Mouse (Mus musculus) forebrain, embryonic 14.5 days (tissue): ENCODE data around the gene Epha5. TPM values are rescaled to one million over a fixed set of nuclear protein-coding genes. Genes with fewer than 3 reads are reported as not detected.
A peak's percentile ranks its signal among the peaks of the same experiment; 100 is the strongest.

ENCODE experiments used
- ATAC-seq: fragments of 200-750 bp; cut with Nextera tagmentation; 2 replicates; pipeline ENCODE4 v1.8.0; 2017; ENCODE audit warnings: mild to moderate bottlenecking, moderate library complexity
- DNase-seq: peaks from one replicate; pipeline ENCODE4 v3.0.0-alpha.2; 2015; ENCODE audit warnings: low spot score
- H3K27ac ChIP-seq: fragments of 300-500 bp; sonication (generic); 2 replicates; pipeline ENCODE4 v1.5.1; 2014; ENCODE audit warnings: low read depth, mild to moderate bottlenecking, control low read depth, low read length, moderate library complexity
- H3K27me3 ChIP-seq: fragments of 300-500 bp; sonication (generic); replicated peaks from 2 replicates; pipeline ENCODE4 v1.6.1; 2014; ENCODE audit warnings: low read length, control low read depth, mixed read lengths; ENCODE audit not compliant: control insufficient read depth, insufficient read depth
- H3K36me3 ChIP-seq: fragments of 300-500 bp; sonication (generic); 2 replicates; pipeline ENCODE4 v1.6.1; 2014; ENCODE audit warnings: low read length, control low read depth; ENCODE audit not compliant: control insufficient read depth, insufficient read depth
- H3K4me1 ChIP-seq: fragments of 300-500 bp; sonication (generic); 2 replicates; pipeline ENCODE4 v1.6.1; 2014; ENCODE audit warnings: antibody characterized with exemption, low read length, control low read depth; ENCODE audit not compliant: control insufficient read depth, insufficient read depth
- H3K4me2 ChIP-seq: fragments of 300-500 bp; sonication (generic); 2 replicates; pipeline ENCODE4 v1.6.1; 2014; ENCODE audit warnings: mild to moderate bottlenecking, control low read depth, low read length
- H3K4me3 ChIP-seq: fragments of 300-500 bp; sonication (generic); 2 replicates; pipeline ENCODE4 v1.5.1; 2014; ENCODE audit warnings: low read depth, low read length, control low read depth
- H3K9ac ChIP-seq: fragments of 300-500 bp; sonication (generic); 2 replicates; pipeline ENCODE4 v1.6.1; 2014; ENCODE audit warnings: mild to moderate bottlenecking, low read length, control low read depth, moderate library complexity
- H3K9me3 ChIP-seq: fragments of 300-500 bp; sonication (generic); replicated peaks from 2 replicates; pipeline ENCODE4 v1.6.1; 2016; ENCODE audit warnings: low read length, control low read depth, mixed read lengths; ENCODE audit not compliant: control insufficient read depth
- WGBS: fragments of 180-500 bp; shearing (Covaris S2); extraction: QIAGEN DNeasy Blood & Tissue Kit; methylation state at CpG from one replicate; pipeline ENCODE4 v1.1.7; 2014; 5-methylcytosine and 5-hydroxymethylcytosine counted together
- polyA plus RNA-seq: library from polyadenylated mRNA; unstranded; fragments of >200 nt; fragmentation: Nextera tagmentation; extraction: Ambion mirVana; gene quantifications from 2 replicates; pipeline ENCODE4 v1.2.1, GENCODE M21; 2014

Epha5 gene
- polyA plus RNA-seq, result 68.7 and 93.0 TPM in 2 replicates

DNA sequence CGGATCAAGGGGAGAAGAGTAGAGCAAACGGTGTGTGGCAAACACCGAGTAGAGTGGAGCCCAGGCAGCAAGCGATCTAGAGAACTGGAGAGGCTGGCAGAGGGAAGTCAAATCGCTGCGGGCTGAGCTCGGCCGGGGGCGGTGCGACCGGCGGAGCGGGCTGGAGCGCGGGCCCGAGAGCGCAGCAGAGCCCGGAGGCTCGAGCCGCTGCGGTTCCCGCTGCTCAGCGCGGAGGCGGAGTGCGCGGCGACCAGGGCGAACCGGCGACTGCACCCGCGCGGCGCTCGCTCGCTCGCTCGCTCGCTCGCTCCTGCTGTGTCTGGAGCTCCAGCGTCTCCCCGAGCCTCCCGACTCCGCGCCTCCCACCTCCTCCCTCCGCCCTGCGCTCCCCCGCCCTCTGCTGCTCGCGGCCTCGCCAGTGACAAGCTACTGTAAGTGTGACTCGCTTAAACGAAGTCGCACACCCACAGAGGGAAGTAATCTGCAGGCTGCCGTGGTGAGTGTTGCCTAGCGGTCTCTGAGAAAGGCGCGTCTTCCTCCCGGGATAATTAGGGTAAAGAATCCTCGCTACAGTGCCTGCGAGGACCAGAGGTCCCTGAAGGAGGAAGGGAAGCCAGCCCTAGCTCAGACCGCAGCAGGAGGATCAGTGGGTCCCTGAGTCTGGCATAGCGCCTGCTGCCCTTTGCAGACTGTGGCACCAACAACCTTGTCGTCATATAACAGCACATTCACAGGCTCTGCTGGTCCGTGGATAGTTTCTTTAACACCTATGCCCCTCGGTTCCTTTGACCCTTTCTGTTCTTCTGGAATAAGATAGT lies at the start of gene Epha5:
TSS of gene Epha5 (minus strand) at position 321 of the 818 bp plus-strand sequence.
- ATAC-seq, result peak; percentile 95
- no peaks in the 10 kb centered on the region for H3K9me3 ChIP-seq
- WGBS, result 2% methylated on average over 41 of the region's 67 CpGs
- peak within 1 kb of the TSS; percentile 71 for H3K4me3 ChIP-seq
- H3K9ac ChIP-seq, result peak within 1 kb of the TSS; percentile 95
- H3K27ac ChIP-seq, result peak within 1 kb of the TSS; percentile 99
- no peaks in the 10 kb centered on the region for H3K27me3 ChIP-seq
- H3K4me1 ChIP-seq, result peaks cover 13% of the 10 kb centered on the region; the same call in 1 of the 2 replicates
- peak within 1 kb of the TSS; percentile 66 for H3K4me2 ChIP-seq
- no peaks in the 10 kb centered on the region for H3K36me3 ChIP-seq
- DNase-seq, result peak; percentile 95

DNA sequence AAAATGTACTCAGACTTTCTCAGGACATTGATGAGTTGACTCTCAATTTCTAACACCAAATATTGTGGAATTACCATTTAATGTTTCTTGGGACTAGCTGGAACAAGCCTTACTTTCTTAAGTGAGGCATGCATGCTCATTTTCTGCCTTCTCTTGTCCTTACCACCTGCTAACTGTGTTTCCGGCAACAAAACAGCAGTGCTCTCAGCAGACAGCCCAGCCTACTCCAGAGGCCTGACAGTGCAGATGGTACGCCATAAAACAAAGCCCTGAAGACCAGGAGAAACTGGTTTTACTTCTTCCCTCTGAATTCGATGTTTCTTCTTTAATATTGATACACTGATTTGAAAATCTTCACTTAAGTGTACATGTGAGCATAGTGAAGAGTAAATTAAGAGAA lies 39.0 kb upstream of the Epha5 start:
- Histone ChIP-seq H3K9me3 (no peaks in the 10 kb centered on the region), H3K4me3 (no peak overlapping the region), H3K9ac (no peak overlapping the region), H3K4me1 (no peaks in the 10 kb centered on the region), H3K27ac (no peak overlapping the region), H3K4me2 (no peak overlapping the region), H3K36me3 (no peaks in the 10 kb centered on the region), H3K27me3 (no peaks in the 10 kb centered on the region)
- 50% methylated on average over 3 of the region's 3 CpGs for WGBS
- ATAC-seq, result peak; percentile 55; the same call in 1 of the 2 replicates
- peak; percentile 29 for DNase-seq

DNA sequence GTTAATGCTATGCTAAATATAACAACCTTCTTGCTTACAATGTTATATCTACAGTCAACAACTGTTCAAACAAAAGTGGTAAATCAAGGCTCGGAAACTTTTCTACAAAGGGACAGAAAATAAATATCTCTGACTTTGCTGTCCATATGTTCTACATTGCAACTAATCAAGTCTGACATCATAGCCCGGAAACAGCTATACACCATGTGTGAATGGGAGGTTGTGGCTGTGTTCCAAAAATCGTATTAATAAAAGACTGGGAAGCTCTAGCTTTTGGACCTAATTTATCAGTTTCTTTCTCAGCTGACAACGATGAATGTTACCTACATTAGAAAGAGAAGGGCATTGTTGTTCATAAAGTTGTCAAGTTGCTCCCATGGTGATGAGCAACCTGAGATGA lies 37.5 kb upstream of the Epha5 start:
- Histone ChIP-seq H3K9ac (no peak overlapping the region), H3K4me1 (no peaks in the 10 kb centered on the region), H3K36me3 (no peaks in the 10 kb centered on the region), H3K27ac (no peak overlapping the region), H3K9me3 (no peaks in the 10 kb centered on the region), H3K4me3 (no peak overlapping the region), H3K27me3 (no peaks in the 10 kb centered on the region), H3K4me2 (no peak overlapping the region)
- DNase-seq, result peak; percentile 64
- ATAC-seq, result peak; percentile 77
- 45% methylated on average over 4 of the region's 4 CpGs for WGBS

DNA sequence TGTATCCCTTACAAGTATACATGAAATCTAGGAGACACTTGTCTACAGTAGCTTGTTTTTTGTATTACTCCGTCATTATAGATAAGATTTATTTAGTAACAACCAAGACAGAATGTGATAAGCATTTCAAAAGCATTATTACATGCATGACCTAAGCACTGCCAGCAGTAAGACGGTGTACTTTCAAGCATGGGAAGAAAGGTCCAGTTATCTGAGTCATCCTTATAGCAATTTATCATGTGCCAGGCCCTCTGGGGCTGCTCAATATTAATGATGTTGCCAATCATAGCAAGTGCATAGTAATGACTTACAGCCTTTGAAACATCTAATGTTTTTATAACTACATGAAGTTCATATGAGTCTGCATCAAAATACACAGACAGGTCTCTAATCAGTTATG lies 36.7 kb upstream of the Epha5 start:
- H3K27ac ChIP-seq, result no peak overlapping the region
- no peak overlapping the region for H3K4me2 ChIP-seq
- H3K4me1 ChIP-seq, result no peaks in the 10 kb centered on the region
- ATAC-seq (peak; percentile 48; the same call in 1 of the 2 replicates), DNase-seq (no peak)
- no peak overlapping the region for H3K4me3 ChIP-seq
- no peak overlapping the region for H3K9ac ChIP-seq
- H3K27me3 ChIP-seq, result no peaks in the 10 kb centered on the region
- 60% methylated on average over 2 of the region's 2 CpGs for WGBS
- no peaks in the 10 kb centered on the region for H3K36me3 ChIP-seq
- no peaks in the 10 kb centered on the region for H3K9me3 ChIP-seq

DNA sequence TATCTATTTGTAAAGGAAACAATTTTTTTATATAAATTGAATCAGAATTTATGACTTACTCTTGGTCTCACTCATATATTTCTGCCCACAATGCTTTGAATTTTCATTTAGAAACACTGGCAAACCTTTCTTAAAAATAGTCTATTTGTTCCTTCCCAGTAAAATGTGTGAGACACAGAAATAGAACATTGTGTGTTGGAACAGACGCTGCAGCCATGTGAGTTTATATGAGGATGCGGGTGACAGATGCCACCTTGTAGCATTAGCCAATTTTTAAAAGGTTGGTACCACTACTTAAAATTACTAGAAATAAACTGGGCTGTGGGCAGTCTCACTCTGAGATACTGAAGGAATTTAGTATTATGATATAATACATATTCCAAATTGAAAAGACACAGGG lies 23.1 kb upstream of the Epha5 start:
- Histone ChIP-seq H3K27ac (no peak overlapping the region), H3K9ac (no peak overlapping the region), H3K4me2 (no peak overlapping the region), H3K9me3 (no peaks in the 10 kb centered on the region), H3K27me3 (no peaks in the 10 kb centered on the region), H3K4me3 (no peak overlapping the region), H3K4me1 (no peaks in the 10 kb centered on the region), H3K36me3 (no peaks in the 10 kb centered on the region)
- 75% methylated on average over 2 of the region's 2 CpGs for WGBS
- ATAC-seq (no peak), DNase-seq (peak; percentile 54)

DNA sequence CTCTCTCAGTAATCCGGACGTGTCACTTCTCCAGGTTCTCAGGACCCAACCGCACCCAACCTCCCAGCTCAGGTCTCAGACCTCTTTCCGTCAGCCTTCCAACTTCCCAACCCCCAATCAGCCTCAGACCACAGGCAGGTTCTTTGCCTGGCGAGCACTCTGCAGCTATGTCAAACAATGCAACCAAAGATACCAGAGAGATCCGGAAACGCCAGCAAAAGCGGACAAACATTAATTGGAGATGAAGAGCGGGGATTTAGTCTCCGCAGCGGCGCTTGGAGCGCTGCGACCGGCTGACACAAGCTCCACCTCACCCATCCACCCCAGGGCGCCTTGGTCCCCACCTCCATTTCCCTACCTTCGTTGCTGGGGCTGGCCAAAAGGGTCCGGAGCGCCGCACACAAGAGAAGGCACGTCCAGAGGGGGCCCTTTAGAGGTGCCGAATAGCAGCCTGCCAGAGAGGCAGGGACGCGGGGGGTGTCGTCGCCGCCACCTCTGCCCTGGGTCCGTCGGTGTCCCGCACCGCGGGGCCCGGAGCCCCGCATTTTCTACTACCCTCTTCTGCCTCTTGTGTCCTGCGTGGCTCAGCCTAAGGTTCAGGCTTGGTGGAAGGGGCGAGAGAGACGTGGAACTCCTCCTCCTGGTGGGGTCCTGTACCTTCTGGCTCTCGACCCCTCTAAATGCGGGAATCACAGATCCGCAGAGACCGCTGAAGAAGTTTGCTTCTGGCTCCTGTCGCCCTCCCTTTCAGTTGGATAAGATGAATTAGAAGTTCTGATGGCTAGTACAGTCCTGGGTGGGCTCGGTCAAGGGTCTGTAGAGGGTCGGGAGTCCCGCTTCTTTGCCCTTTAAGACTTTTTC lies 991 bp downstream of the Epha5 start:
- Histone ChIP-seq H3K36me3 (no peaks in the 10 kb centered on the region), H3K9ac (peak overlapping the region; percentile 95), H3K27ac (peak overlapping the region; percentile 99), H3K27me3 (no peaks in the 10 kb centered on the region), H3K9me3 (no peaks in the 10 kb centered on the region), H3K4me3 (peak overlapping the region; percentile 71), H3K4me2 (peak overlapping the region; percentile 66), H3K4me1 (peaks cover 15% of the 10 kb centered on the region)
- WGBS, result under 1% methylated on average over 45 of the region's 45 CpGs
- DNase-seq (peak; percentile 62), ATAC-seq (no peak)

DNA sequence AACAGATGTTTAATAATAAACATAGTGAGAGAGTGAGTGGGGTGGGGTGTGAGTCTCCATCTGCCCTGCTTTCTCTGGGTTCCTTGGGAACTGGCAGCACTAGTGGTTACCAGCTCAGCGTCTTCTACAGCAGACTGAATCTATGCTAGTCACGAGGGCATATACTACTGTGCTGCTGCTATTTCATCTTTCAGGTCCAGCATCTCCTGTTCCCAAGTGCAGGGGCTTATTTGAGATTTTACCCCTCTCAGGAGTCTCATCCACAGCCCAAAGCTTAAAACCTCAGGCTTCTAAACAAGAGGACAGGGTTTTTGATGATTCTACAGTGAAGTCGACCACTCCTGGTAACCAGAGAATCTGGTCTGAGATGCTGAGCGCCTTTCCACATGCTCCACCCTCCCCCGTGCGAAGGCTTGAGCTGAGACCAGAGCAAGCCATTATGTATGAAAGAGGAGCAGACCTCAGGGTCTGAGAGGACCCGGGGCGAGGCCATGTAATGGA lies 2.2 kb downstream of the Epha5 start:
- Histone ChIP-seq H3K9me3 (no peaks in the 10 kb centered on the region), H3K36me3 (no peaks in the 10 kb centered on the region), H3K4me2 (peak overlapping the region; percentile 66), H3K4me3 (peak overlapping the region; percentile 71), H3K4me1 (peaks cover 15% of the 10 kb centered on the region), H3K9ac (peak overlapping the region; percentile 95), H3K27ac (peak overlapping the region; percentile 99), H3K27me3 (no peaks in the 10 kb centered on the region)
- WGBS, result under 1% methylated on average over 8 of the region's 8 CpGs
- DNase-seq (peak; percentile 77), ATAC-seq (peak; percentile 40)

DNA sequence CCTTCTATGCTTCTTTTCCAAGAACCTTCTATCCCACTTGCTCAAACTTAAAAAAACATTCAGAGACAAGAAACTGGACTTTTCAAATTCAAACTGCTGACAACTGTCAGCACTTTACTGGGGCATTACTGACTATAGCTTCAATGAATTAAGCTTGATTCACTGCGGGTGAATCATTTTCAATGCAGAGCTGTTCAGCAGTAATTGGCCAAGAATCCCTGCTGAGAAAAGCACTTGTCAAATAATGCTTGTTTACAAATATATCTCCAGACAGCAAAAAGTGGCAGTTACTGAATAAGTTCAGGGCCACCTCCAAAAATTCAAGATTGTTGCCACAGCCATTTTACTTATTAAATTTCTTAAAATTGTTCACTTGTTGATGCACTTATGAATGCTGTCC lies 4.2 kb downstream of the Epha5 start:
- Histone ChIP-seq H3K4me2 (peak overlapping the region; percentile 52), H3K27me3 (no peaks in the 10 kb centered on the region), H3K27ac (no peak overlapping the region), H3K9me3 (no peaks in the 10 kb centered on the region), H3K4me3 (peak overlapping the region; percentile 12), H3K9ac (0 out of 2 replicates have a peak overlapping the region, but pooled peaks have one; percentile 29), H3K4me1 (peaks cover 21% of the 10 kb centered on the region), H3K36me3 (no peaks in the 10 kb centered on the region)
- ATAC-seq (no peak), DNase-seq (peak; percentile 67)
- WGBS, result 0% methylated on average over 1 of the region's 1 CpGs
